Mouse (Mus musculus): Measurements from ENCODE around the gene Tmem259. TPM values are rescaled to one million over a fixed set of nuclear protein-coding genes. Genes with fewer than 3 reads are reported as not detected.

Tmem259 gene
- polyA plus RNA-seq, 1 experiment from 2014 or later, result 16.1 TPM

- Histone ChIP-seq H3K27me3 (ENCODE audit: control insufficient read depth, insufficient read depth, low read length) (no peaks in the 10 kb centered on the region), H3K27ac (ENCODE audit: low read depth, low read length) (no peak overlapping the region), H3K4me3 (ENCODE audit: low read depth, low read length) (no peak overlapping the region), H3K9ac (ENCODE audit: low read depth, low read length) (no peak overlapping the region), H3K9me3 (ENCODE audit: control insufficient read depth, low read length) (no peaks in the 10 kb centered on the region), H3K4me1 (replicated peaks; ENCODE audit: control insufficient read depth, insufficient read depth, low read length) (peaks cover 6% of the 10 kb centered on the region), H3K4me2 (replicated peaks; ENCODE audit: low read depth, low read length) (no peak overlapping the region), H3K36me3 (ENCODE audit: control insufficient read depth, insufficient read depth, low read length) (peaks cover 30% of the 10 kb centered on the region)
- ATAC-seq (ENCODE audit: low FRiP score) (no peak), DNase-seq (ENCODE audit: low spot score) (no peak)
- 91% methylated on average over 22 of the region's 22 CpGs for WGBS
Measured at GRCm38 (mm10) chr10:79979401-79980155, 4.6 kb downstream of the Tmem259 start.

GRCm38 (mm10) chr10:79978061-79978460, 6.1 kb downstream of the Tmem259 start:
- Histone ChIP-seq H3K4me3 (ENCODE audit: low read depth, low read length) (no peak overlapping the region), H3K9me3 (ENCODE audit: control insufficient read depth, low read length) (no peaks in the 10 kb centered on the region), H3K27me3 (ENCODE audit: control insufficient read depth, insufficient read depth, low read length) (no peaks in the 10 kb centered on the region), H3K36me3 (ENCODE audit: control insufficient read depth, insufficient read depth, low read length) (peaks cover 30% of the 10 kb centered on the region), H3K9ac (ENCODE audit: low read depth, low read length) (no peak overlapping the region), H3K27ac (ENCODE audit: low read depth, low read length) (no peak overlapping the region), H3K4me1 (replicated peaks; ENCODE audit: control insufficient read depth, insufficient read depth, low read length) (peaks cover 2% of the 10 kb centered on the region), H3K4me2 (replicated peaks; ENCODE audit: low read depth, low read length) (no peak overlapping the region)
- DNase-seq (ENCODE audit: low spot score) (no peak), ATAC-seq (ENCODE audit: low FRiP score) (no peak)
- 95% methylated on average over 21 of the region's 21 CpGs for WGBS

- H3K9ac ChIP-seq (ENCODE audit: low read depth, low read length), result no peak overlapping the region
- H3K9me3 ChIP-seq (ENCODE audit: control insufficient read depth, low read length), result no peaks in the 10 kb centered on the region
- no peak overlapping the region for H3K27ac ChIP-seq (ENCODE audit: low read depth, low read length)
- H3K27me3 ChIP-seq (ENCODE audit: control insufficient read depth, insufficient read depth, low read length), result peaks cover under 1% of the 10 kb centered on the region
- no peak for ATAC-seq (ENCODE audit: low FRiP score)
- WGBS, result 89% methylated on average over 24 of the region's 28 CpGs
- peaks cover 30% of the 10 kb centered on the region for H3K36me3 ChIP-seq (ENCODE audit: control insufficient read depth, insufficient read depth, low read length)
- no peak overlapping the region for H3K4me3 ChIP-seq (ENCODE audit: low read depth, low read length)
- H3K4me1 ChIP-seq (replicated peaks; ENCODE audit: control insufficient read depth, insufficient read depth, low read length), result no peaks in the 10 kb centered on the region
- no peak overlapping the region for H3K4me2 ChIP-seq (replicated peaks; ENCODE audit: low read depth, low read length)
- DNase-seq (ENCODE audit: low spot score), result no peak
Measured at GRCm38 (mm10) chr10:79977324-79977723, 6.8 kb downstream of the Tmem259 start.

GRCm38 (mm10) chr10:79976722-79977107, 7.4 kb downstream of the Tmem259 start:
- H3K4me2 ChIP-seq (replicated peaks; ENCODE audit: low read depth, low read length), result no peak overlapping the region
- ATAC-seq (ENCODE audit: low FRiP score) (no peak), DNase-seq (ENCODE audit: low spot score) (no peak)
- peaks cover 7% of the 10 kb centered on the region for H3K27me3 ChIP-seq (ENCODE audit: control insufficient read depth, insufficient read depth, low read length)
- H3K9ac ChIP-seq (ENCODE audit: low read depth, low read length), result no peak overlapping the region
- H3K36me3 ChIP-seq (ENCODE audit: control insufficient read depth, insufficient read depth, low read length), result peaks cover 30% of the 10 kb centered on the region
- no peaks in the 10 kb centered on the region for H3K4me1 ChIP-seq (replicated peaks; ENCODE audit: control insufficient read depth, insufficient read depth, low read length)
- 79% methylated on average over 33 of the region's 36 CpGs for WGBS
- no peak overlapping the region for H3K4me3 ChIP-seq (ENCODE audit: low read depth, low read length)
- H3K9me3 ChIP-seq (ENCODE audit: control insufficient read depth, low read length), result no peaks in the 10 kb centered on the region
- no peak overlapping the region for H3K27ac ChIP-seq (ENCODE audit: low read depth, low read length)

- Histone ChIP-seq H3K27ac (ENCODE audit: low read depth, low read length) (no peak overlapping the region), H3K4me3 (ENCODE audit: low read depth, low read length) (no peak overlapping the region), H3K9ac (ENCODE audit: low read depth, low read length) (no peak overlapping the region), H3K27me3 (ENCODE audit: control insufficient read depth, insufficient read depth, low read length) (peaks cover 10% of the 10 kb centered on the region), H3K4me1 (replicated peaks; ENCODE audit: control insufficient read depth, insufficient read depth, low read length) (no peaks in the 10 kb centered on the region), H3K9me3 (ENCODE audit: control insufficient read depth, low read length) (no peaks in the 10 kb centered on the region), H3K4me2 (replicated peaks; ENCODE audit: low read depth, low read length) (no peak overlapping the region), H3K36me3 (ENCODE audit: control insufficient read depth, insufficient read depth, low read length) (peaks cover 30% of the 10 kb centered on the region)
- WGBS, result 86% methylated on average over 25 of the region's 28 CpGs
- DNase-seq (ENCODE audit: low spot score) (no peak), ATAC-seq (ENCODE audit: low FRiP score) (no peak)
Measured at GRCm38 (mm10) chr10:79976071-79976721, 7.9 kb downstream of the Tmem259 start.

- Histone ChIP-seq H3K36me3 (ENCODE audit: control insufficient read depth, insufficient read depth, low read length) (peaks cover 30% of the 10 kb centered on the region), H3K9me3 (ENCODE audit: control insufficient read depth, low read length) (no peaks in the 10 kb centered on the region), H3K4me3 (ENCODE audit: low read depth, low read length) (no peak overlapping the region), H3K4me1 (replicated peaks; ENCODE audit: control insufficient read depth, insufficient read depth, low read length) (peaks cover 3% of the 10 kb centered on the region; the same call in 1 of the 2 replicates), H3K9ac (ENCODE audit: low read depth, low read length) (no peak overlapping the region), H3K27me3 (ENCODE audit: control insufficient read depth, insufficient read depth, low read length) (peaks cover 20% of the 10 kb centered on the region), H3K27ac (ENCODE audit: low read depth, low read length) (no peak overlapping the region), H3K4me2 (replicated peaks; ENCODE audit: low read depth, low read length) (no peak overlapping the region)
- 87% methylated on average over 8 of the region's 8 CpGs for WGBS
- DNase-seq (ENCODE audit: low spot score) (no peak), ATAC-seq (ENCODE audit: low FRiP score) (no peak)
Measured at GRCm38 (mm10) chr10:79974668-79975067, 9.5 kb downstream of the Tmem259 start.

- peaks cover 3% of the 10 kb centered on the region; the same call in 1 of the 2 replicates for H3K4me1 ChIP-seq (replicated peaks; ENCODE audit: control insufficient read depth, insufficient read depth, low read length)
- H3K9ac ChIP-seq (ENCODE audit: low read depth, low read length), result no peak overlapping the region
- H3K36me3 ChIP-seq (ENCODE audit: control insufficient read depth, insufficient read depth, low read length), result peaks cover 29% of the 10 kb centered on the region
- no peak for ATAC-seq (ENCODE audit: low FRiP score)
- no peak overlapping the region for H3K4me3 ChIP-seq (ENCODE audit: low read depth, low read length)
- DNase-seq (ENCODE audit: low spot score), result no peak
- H3K9me3 ChIP-seq (ENCODE audit: control insufficient read depth, low read length), result no peaks in the 10 kb centered on the region
- peaks cover 24% of the 10 kb centered on the region for H3K27me3 ChIP-seq (ENCODE audit: control insufficient read depth, insufficient read depth, low read length)
- 87% methylated on average over 21 of the region's 21 CpGs for WGBS
- H3K4me2 ChIP-seq (replicated peaks; ENCODE audit: low read depth, low read length), result no peak overlapping the region
- no peak overlapping the region for H3K27ac ChIP-seq (ENCODE audit: low read depth, low read length)
Measured at GRCm38 (mm10) chr10:79974087-79974486, 10.0 kb downstream of the Tmem259 start.

GRCm38 (mm10) chr10:79972831-79973230, 11.3 kb downstream of the Tmem259 start:
- Histone ChIP-seq H3K9ac (ENCODE audit: low read depth, low read length) (no peak overlapping the region), H3K27ac (ENCODE audit: low read depth, low read length) (no peak overlapping the region), H3K4me1 (replicated peaks; ENCODE audit: control insufficient read depth, insufficient read depth, low read length) (peaks cover 3% of the 10 kb centered on the region; the same call in 1 of the 2 replicates), H3K9me3 (ENCODE audit: control insufficient read depth, low read length) (no peaks in the 10 kb centered on the region), H3K36me3 (ENCODE audit: control insufficient read depth, insufficient read depth, low read length) (peaks cover 20% of the 10 kb centered on the region), H3K4me3 (ENCODE audit: low read depth, low read length) (no peak overlapping the region), H3K27me3 (ENCODE audit: control insufficient read depth, insufficient read depth, low read length) (peaks cover 24% of the 10 kb centered on the region), H3K4me2 (replicated peaks; ENCODE audit: low read depth, low read length) (no peak overlapping the region)
- WGBS, result 71% methylated on average over 14 of the region's 14 CpGs
- DNase-seq (ENCODE audit: low spot score) (no peak), ATAC-seq (ENCODE audit: low FRiP score) (no peak)

- no peak for DNase-seq (ENCODE audit: low spot score)
- peaks cover 24% of the 10 kb centered on the region for H3K27me3 ChIP-seq (ENCODE audit: control insufficient read depth, insufficient read depth, low read length)
Measured at GRCm38 (mm10) chr10:79971183-79971497, 13.0 kb downstream of the Tmem259 start.

More at GRCm38 (mm10) chr10:79971183-79971497, 13.0 kb downstream of the Tmem259 start:
- Histone ChIP-seq H3K4me3 (ENCODE audit: low read depth, low read length) (peak overlapping the region; percentile 30), H3K36me3 (ENCODE audit: control insufficient read depth, insufficient read depth, low read length) (peaks cover 17% of the 10 kb centered on the region), H3K4me2 (replicated peaks; ENCODE audit: low read depth, low read length) (peak overlapping the region; percentile 58), H3K27ac (ENCODE audit: low read depth, low read length) (no peak overlapping the region), H3K9ac (ENCODE audit: low read depth, low read length) (peak overlapping the region; percentile 33; the same call in 1 of the 2 replicates), H3K4me1 (replicated peaks; ENCODE audit: control insufficient read depth, insufficient read depth, low read length) (peaks cover 3% of the 10 kb centered on the region; the same call in 1 of the 2 replicates), H3K9me3 (ENCODE audit: control insufficient read depth, low read length) (no peaks in the 10 kb centered on the region)
- WGBS, result 5% methylated on average over 21 of the region's 21 CpGs
- ATAC-seq (ENCODE audit: low FRiP score), result no peak
